Mouse (Mus musculus): ENCODE measurements around the gene Enpp7.

Gene Enpp7

DNA sequence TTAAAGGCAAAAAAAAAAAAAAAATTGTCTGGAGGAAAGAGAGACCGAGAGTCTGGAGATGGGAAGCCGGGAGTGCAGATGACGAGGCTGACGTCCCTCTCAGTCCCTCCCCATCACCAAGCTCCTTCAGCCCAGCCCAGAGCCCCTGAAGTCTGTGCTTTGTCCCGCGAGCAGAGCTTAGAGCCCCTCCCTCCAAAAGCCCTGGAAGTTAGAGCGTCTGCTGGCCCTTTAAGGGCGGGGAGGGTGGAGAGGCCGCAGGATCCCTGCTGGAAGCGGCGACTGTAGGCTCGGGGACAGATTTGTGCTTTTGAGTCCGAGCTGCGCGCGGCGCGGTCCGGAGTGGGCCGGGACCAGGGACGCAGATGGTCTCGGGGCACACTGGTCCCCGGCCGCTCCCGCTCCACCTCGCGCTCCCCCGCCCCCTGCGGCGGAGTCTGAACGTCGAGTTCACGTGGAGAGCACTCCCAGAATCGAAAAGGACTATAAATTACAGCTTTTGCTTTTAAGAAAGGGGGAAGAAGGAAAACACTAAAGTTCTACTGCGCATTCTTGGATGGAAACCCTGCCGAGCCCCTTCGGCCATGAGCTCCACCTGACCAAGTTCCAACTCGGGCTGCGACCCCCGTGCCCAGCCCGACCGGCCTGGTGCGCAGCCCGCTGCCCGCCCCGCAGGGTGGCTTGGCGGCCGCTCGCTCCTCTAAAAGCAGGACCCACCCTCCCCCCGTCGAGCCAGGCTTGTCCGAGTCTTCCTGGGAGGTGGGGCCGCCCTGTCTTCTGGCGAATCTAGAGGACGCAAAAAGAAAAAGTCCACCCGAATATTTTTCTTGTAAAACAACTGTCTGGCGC, 49.2 kb downstream of the Enpp7 start:
- peaks cover 3% of the 10 kb centered on the region for H3K36me3 ChIP-seq (ENCODE audit: control insufficient read depth, insufficient read depth, low read length, poor library complexity, severe bottlenecking)
- H3K27me3 ChIP-seq (ENCODE audit: control insufficient read depth, insufficient read depth, low read length, poor library complexity, severe bottlenecking): peaks cover 1% of the 10 kb centered on the region
- no peak for DNase-seq (ENCODE audit: low read depth, low spot score)

DNA sequence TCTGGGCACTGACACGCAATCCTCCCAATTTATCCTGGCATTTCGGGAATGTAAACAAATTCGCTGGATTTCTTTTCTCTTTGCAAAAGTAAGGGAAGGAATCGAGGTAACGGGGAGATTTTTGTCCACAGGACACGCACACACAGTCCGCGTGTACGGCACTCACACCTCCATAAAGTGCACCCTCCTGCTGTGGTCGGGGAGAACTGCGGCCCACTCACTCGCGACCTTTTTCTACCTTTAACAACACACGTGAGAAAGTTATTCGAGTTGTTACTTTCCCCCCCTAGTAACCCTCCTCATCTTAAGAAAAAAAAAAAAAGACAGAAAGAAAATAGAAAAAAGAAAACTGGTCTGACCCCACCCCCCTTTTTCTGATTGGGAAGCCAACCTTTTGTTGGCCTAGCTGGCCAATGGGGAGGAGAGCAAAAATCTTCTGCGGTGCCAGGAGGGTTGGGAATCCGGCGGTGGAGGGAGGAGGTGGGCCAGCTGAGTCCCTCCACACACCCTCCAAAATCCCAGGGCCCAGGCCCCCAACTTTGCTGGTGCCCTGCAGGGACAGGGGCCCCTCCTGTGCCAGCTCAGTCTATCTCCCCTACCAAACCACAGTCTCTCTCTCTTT, 49.9 kb downstream of the Enpp7 start:
- H3K36me3 ChIP-seq (ENCODE audit: control insufficient read depth, insufficient read depth, low read length, poor library complexity, severe bottlenecking): peaks cover 3% of the 10 kb centered on the region
- peaks cover 1% of the 10 kb centered on the region for H3K27me3 ChIP-seq (ENCODE audit: control insufficient read depth, insufficient read depth, low read length, poor library complexity, severe bottlenecking)
- no peak for DNase-seq (ENCODE audit: low read depth, low spot score)

DNA sequence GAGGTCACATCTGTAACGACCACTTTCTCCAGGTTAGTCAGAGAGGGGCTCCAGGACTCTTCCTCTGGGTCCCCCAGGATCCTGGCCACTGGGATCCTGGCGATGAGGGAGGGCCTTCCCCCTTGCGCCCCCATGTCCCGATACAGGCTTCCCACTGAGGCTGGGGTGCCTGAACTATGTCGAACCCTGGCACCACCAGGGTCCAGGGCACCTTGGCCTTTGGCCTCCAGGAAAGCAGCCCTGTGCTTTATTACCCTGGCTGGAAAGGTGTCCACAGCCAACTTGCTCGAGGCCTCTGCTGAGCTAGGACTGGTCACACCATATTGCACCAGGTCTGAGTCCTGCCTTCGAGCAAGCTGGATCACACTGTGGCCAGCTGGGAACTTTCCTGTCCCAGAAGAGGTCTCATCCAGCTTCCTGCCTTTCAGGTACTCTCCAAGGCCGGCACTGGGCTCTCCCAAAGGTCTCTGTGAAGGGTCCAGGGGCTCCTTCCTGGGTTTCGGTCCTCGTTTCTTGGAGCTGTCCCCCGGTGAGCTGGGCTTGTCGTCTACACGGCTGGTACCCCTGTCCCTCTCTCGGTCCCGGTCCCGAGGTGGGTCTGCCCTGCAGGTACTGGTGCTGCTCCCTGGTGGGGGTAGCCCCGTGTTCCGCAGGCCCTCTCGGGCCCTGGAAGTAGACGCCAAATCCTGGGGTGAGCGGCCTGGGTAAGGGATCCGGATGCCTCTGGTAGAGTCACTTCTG, 50.9 kb downstream of the Enpp7 start:
- Histone ChIP-seq H3K27me3 (ENCODE audit: control insufficient read depth, insufficient read depth, low read length, poor library complexity, severe bottlenecking) (peaks cover 1% of the 10 kb centered on the region), H3K36me3 (ENCODE audit: control insufficient read depth, insufficient read depth, low read length, poor library complexity, severe bottlenecking) (peaks cover 3% of the 10 kb centered on the region)
- DNase-seq (ENCODE audit: low read depth, low spot score): no peak

DNA sequence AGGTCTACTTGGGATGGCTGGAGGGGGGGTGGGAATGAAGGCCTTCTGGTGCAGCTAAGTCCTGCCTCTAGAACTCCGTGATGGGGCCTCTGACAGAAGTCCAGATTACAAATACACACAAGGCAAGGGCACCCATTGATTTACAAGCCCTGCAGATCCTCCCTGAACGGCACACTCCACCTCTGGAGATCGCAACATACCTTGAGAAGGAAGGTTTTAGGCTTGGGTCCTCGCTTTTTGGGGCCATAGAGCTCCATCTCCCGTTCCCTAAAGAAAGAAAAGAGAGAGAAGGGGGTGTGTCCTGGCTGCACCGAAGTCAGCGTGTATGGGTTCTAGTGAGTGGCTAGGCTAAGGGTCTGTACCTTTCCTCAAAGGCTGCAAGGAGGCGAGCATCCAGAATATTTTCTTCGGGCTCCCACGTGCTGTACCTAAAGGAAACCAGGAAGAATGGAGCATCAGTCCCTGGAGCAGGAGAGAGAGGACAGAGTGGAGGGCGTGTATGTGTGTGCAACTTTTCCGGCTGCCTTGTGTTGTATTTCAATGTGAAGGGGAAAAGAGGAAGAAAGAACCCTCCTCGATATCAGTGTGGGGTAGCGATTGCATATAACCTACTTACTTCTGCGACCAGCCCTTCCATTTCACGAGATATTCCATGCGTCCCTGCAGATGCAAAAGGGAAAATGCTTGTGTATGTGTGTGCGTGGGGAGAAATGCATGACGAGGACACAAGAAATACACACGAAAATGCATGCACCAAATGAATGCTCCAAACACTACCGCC, 51.9 kb downstream of the Enpp7 start:
- DNase-seq (ENCODE audit: low read depth, low spot score): no peak
- H3K36me3 ChIP-seq (ENCODE audit: control insufficient read depth, insufficient read depth, low read length, poor library complexity, severe bottlenecking): peaks cover 3% of the 10 kb centered on the region
- H3K27me3 ChIP-seq (ENCODE audit: control insufficient read depth, insufficient read depth, low read length, poor library complexity, severe bottlenecking): peaks cover 6% of the 10 kb centered on the region

DNA sequence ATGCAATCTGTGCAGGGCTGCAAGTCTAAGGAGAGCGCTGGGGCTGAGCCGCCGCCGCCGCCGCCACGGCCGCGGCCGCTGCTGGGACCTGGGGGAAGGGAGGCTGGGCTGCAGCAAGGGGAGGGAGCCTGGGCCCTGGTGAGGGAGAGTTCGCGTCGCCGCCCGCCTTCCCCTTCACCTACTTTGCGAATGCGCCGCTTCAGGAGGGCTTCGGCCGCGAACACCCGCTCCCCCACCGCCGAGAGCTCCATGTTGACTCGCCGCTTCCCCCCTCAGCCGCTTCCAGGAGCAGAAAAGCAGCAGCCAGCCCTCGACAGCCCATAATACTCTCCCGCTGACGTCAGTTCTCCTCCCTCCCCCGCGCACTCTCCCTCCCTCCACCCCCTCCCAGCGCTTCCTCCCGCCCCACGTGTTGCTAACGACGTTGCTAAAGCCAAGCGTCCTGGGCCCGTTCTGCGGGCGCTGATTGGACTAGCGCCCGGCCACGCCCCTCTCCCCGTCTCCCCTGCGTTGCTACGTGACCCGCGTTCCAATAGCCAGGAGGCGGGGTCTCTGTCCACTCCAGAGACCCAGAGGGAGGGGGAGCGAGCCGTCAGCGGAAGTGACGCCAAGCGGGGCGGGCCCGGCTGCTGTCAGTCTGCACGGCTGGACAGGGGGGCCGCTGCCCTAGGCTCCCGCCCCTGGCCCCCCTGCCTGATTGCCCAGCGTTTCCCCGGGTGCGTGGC, 52.8 kb downstream of the Enpp7 start, which contains the start of gene Cbx8:
TSS of gene Cbx8 (minus strand) at position 370 of the 725 bp plus-strand sequence.
- Histone ChIP-seq H3K36me3 (ENCODE audit: control insufficient read depth, insufficient read depth, low read length, poor library complexity, severe bottlenecking) (peaks cover 3% of the 10 kb centered on the region), H3K27me3 (ENCODE audit: control insufficient read depth, insufficient read depth, low read length, poor library complexity, severe bottlenecking) (peaks cover 6% of the 10 kb centered on the region)
- DNase-seq (ENCODE audit: low read depth, low spot score): peak; percentile 99

DNA sequence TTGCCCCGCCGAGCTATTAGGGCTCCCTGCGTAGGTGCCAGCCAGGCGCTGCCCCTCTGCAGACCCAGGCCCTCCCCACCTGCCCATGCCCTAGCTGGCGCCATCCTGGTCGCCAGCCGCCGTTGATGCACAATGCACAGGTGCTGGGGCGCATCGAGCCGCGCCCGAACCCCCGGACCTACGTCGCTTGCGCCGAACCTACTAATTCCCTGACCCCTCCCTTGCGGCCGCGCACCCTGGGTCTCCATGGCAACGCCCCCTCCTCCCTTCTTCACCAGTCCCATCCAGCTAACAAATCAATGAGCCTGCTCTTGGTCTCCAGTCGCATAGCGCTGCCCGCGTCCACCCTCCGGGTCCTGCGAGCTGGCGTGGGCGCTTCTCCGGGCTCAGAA, 53.3 kb downstream of the Enpp7 start:
- Histone ChIP-seq H3K27me3 (ENCODE audit: control insufficient read depth, insufficient read depth, low read length, poor library complexity, severe bottlenecking) (peaks cover 6% of the 10 kb centered on the region), H3K36me3 (ENCODE audit: control insufficient read depth, insufficient read depth, low read length, poor library complexity, severe bottlenecking) (peaks cover 3% of the 10 kb centered on the region)
- DNase-seq (ENCODE audit: low read depth, low spot score): no peak

DNA sequence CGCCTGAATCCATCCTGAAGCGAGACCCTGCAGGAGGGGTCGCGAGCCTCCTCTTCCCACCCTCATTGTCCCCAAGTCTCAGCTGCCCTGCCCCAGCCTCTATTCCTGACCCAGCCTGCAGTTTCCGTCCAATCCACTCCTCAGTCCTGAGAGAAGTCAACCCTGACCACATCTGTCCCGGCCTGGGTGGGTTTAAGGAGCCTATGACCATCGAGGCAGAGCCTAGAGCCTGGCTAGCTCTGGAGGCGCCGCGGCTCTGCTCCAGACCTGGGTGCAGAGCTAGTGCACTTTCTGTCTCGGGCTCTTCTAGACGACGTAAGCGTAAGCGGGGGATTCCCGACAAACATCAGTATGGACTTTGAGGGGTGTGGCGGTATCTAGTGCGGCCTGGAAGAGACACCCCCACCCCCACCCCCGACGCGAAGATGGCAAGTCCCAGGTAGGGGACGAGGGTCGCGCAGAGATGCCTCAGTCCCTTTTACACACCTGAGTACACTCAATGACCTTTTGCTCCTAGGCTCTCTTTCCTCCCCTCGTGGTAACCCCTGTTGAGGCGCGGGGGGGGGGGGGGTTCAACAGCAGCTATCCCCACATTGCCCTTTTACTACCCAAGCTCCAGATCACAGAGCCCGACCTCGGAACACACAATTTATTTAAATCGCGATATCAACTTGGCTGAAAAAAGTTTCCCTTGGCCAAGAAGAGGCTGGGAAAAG, 53.9 kb downstream of the Enpp7 start:
- peak; percentile 67 for DNase-seq (ENCODE audit: low read depth, low spot score)
- Histone ChIP-seq H3K27me3 (ENCODE audit: control insufficient read depth, insufficient read depth, low read length, poor library complexity, severe bottlenecking) (peaks cover 6% of the 10 kb centered on the region), H3K36me3 (ENCODE audit: control insufficient read depth, insufficient read depth, low read length, poor library complexity, severe bottlenecking) (peaks cover 3% of the 10 kb centered on the region)

All from splenic B cell, adult 2 months (primary cell).